Mouse (Mus musculus) layer of hippocampus, adult 2 months (tissue): ENCODE measurements around the gene Grhl1. TPM values are rescaled to one million over a fixed set of nuclear protein-coding genes. Genes with fewer than 3 reads are reported as not detected.
"Not testable (repeated sequence)": the region's sequence is repeated elsewhere in the genome, so short reads cannot be mapped to it uniquely, and the experiment has no call there.

Experiments used
- DNase-seq, 2 experiments: peaks; one replicate each; pipeline ENCODE4 v3.0.0; 2022; ENCODE audit warnings: low spot score in 2 of 2
- H3K27ac ChIP-seq: fragments of 200-600 bp; 2 replicates; pipeline ENCODE4 v1.8.1; 2022
- H3K4me3 ChIP-seq: fragments of 200-600 bp; 2 replicates; pipeline ENCODE4 v1.8.1; 2022; ENCODE audit warnings: mild to moderate bottlenecking
- CTCF ChIP-seq: fragments of 200-600 bp; conservative IDR thresholded peaks from 2 replicates; pipeline ENCODE4 v1.8.1; 2022; ENCODE audit warnings: antibody characterized with exemption, mild to moderate bottlenecking, moderate library complexity
- long read RNA-seq, 2 experiments: library from polyadenylated mRNA; stranded (forward); transcript quantifications; one replicate each; pipeline ENCODE4 v2.0.0; 2021; ENCODE audit warnings: borderline mapping rate in 2 of 2
- total RNA-seq, 2 experiments: library from RNA; stranded (reverse); gene quantifications; 2 replicates each; pipeline ENCODE4 v1.2.3; 2021

Grhl1 gene
- total RNA-seq: 10 to 100 TPM; 30.2 to 32.5 TPM
- long read RNA-seq, experiment 1, partial matches to known transcripts: 17 of 18 reads
- long read RNA-seq, experiment 1, other reads (novel, unspliced or antisense): 1 of 18 reads
- long read RNA-seq, experiment 2, partial matches to known transcripts: 19 of 26 reads
- long read RNA-seq, experiment 2, other reads (novel, unspliced or antisense): 7 of 26 reads

DNA sequence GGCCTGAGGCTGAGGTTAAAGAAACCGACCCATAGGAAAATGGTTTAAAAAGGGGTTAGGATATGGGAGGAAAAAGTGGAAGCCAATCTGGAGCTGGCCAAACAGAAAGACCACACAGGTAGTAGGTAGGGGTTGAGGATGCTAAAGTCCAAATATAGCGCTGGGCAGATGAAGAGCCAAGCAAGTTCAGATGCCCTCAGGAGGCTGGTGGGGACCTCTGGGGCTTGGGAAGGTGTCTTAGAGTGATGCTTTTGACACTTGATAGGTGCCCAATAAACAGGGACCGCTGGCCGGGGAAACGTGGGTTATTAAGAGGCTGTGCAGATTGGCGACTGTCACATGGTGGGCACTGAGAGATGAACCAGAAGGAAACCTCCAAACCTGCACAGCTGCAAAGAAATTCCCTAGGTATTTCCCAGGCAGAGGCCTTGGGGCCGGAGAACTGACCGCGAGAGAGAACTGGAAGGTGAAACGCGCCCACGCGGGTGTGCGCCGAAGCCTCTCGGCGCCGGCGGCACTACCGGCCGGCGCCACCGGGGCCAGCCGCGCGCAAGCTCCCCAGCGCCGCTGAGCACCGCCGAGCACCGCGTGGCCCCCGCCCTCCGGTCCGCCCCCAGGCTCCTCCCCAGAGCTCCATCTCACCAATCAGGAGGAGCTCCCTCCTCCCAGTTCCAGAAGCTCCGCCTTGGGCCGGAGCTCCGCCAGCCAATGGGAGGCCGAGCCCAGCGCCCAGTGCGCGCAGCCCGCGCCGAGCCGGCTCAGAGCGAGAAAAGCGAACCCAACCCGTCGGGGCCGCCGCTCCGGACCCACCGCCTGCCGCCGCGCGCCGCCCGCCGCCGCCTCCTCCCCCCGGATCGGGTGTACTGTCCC is at the start of gene Grhl1:
Gene Grhl1, plus strand, starts transcription at position 761 of the 870 bp plus-strand sequence.
- Histone ChIP-seq H3K4me3 (peak within 1 kb of the TSS; percentile 83), H3K27ac (peak within 1 kb of the TSS; percentile 87)
- DNase-seq: peak; percentile 94 to 96
- peak; percentile 78 for TF ChIP-seq CTCF

DNA sequence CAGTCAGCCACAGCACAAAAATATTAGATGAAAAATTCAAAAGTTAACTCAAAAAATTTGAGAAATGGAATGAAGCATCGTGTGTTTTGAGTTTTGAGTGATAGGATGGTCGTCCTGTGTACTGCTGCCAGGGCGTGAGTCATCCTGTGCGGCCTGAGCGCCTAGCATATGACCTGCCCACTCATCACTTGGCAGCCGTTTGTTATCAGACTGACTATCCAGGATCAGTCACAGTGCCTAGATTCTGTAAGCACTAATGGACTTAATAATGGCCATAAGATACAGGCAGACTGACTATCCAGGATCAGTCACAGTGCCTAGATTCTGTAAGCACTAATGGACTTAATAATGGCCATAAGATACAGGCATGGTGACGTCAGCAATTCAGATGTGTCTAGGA is 47.0 kb upstream of the Grhl1 start:
- not testable (repeated sequence) for H3K4me3 ChIP-seq, DNase-seq, H3K27ac ChIP-seq

DNA sequence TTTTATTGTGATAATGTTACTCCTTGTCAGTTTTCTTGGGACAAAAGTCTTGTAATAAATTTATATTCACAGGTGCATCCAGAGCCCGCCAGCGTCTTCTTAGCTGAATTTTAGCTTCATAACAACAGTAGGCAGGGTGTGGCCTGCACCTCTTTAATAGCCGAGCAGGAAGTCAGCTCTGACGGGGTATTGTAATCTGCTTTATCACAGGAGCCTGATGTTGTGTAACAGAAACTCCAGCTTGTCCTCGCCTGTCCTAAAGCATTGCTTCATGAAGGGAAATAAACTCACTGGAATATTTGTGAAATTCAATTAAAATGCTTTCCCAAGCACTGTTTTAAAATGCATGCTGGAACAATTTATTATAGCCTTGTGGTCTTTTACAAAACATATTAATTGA is 35.7 kb upstream of the Grhl1 start:
- no peak for DNase-seq
- Histone ChIP-seq H3K27ac (peak overlapping the region; percentile 78), H3K4me3 (no peak overlapping the region)
- no peak for TF ChIP-seq CTCF

GRCm38 (mm10) chr12:24537201-24537600 is 34.9 kb upstream of the Grhl1 start:
- no peak for TF ChIP-seq CTCF
- H3K27ac ChIP-seq: peak overlapping the region; percentile 78
- H3K4me3 ChIP-seq: no peak overlapping the region
- no peak for DNase-seq

GRCm38 (mm10) chr12:24537965-24538364 is 34.1 kb upstream of the Grhl1 start:
- no peak for TF ChIP-seq CTCF
- no peak overlapping the region for H3K4me3 ChIP-seq
- DNase-seq: peak in 1 of 2 experiments; percentile 29
- peak overlapping the region; percentile 78; the same call in 1 of the 2 replicates for H3K27ac ChIP-seq

GRCm38 (mm10) chr12:24541426-24542154 is 30.5 kb upstream of the Grhl1 start:
- DNase-seq: no peak
- TF ChIP-seq CTCF: no peak
- no peak overlapping the region for H3K27ac ChIP-seq

DNA sequence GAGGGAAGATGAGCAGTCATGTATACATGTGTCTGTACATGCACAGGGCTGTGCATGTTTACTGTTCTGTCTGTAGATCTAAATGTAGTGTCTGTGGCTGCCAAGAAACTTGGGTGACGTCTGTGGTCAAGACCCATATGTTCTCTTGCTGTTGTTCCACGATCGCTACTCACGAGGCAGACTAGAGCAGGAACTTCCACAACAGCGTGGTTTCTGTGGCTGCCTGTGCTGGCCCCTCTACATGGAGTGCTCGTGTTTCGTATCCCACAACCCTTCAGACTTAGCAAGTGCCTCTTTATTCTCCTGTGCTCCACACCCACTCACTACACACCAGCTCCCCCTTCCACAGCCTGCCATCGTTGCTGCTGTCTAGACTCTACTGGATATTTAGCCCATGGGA is 24.4 kb upstream of the Grhl1 start:
- Histone ChIP-seq H3K27ac (no peak overlapping the region), H3K4me3 (no peak overlapping the region)
- no peak for TF ChIP-seq CTCF
- no peak for DNase-seq

More at GRCm38 (mm10) chr12:24541426-24542154, 30.5 kb upstream of the Grhl1 start:
- H3K4me3 ChIP-seq: no peak overlapping the region

- TF ChIP-seq CTCF: no peak
- Histone ChIP-seq H3K27ac (no peak overlapping the region), H3K4me3 (no peak overlapping the region)
- DNase-seq: no peak
Observed at GRCm38 (mm10) chr12:24548885-24549284, 23.2 kb upstream of the Grhl1 start.

DNA sequence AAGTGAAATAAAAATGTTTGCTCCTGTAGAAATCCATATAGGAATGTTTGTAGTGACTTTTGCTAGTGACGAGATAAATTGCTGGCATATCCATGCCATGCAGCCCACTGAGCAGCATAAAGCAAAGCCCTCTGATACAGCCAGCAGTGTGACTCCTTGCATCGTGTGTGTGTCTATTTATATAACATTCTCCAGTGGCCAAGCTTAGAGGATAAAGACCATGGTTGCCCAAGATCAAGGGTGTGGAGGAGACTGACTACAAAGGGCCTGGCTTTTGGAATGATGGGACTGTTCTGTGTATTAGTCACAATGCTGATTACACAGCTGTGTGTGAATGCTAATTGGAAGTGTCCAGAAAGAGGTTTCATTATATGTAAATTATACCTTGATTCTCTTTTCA is 19.6 kb upstream of the Grhl1 start:
- no peak overlapping the region for H3K4me3 ChIP-seq
- DNase-seq: no peak
- no peak for TF ChIP-seq CTCF
- no peak overlapping the region for H3K27ac ChIP-seq

DNA sequence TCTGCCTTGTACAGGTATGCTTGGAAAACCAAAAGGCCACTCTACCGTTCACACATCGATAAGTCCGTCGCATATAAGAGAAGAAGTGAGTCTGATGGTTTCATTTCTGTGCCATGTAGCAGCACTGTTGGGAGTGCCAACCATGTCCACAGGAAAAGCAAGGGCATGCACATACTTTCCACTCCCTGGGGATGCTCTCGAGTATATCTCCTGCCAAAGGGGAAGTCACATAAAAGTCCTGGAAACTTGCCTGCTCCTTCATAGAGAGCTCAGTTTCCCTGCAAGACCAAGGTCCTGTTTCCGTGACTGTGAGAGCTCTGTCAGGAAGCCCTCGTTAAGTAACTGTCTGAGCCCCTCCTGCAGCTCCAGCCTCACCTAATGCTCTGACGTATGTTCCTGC is 16.1 kb upstream of the Grhl1 start:
- Histone ChIP-seq H3K27ac (no peak overlapping the region), H3K4me3 (no peak overlapping the region)
- no peak for DNase-seq
- TF ChIP-seq CTCF: no peak

DNA sequence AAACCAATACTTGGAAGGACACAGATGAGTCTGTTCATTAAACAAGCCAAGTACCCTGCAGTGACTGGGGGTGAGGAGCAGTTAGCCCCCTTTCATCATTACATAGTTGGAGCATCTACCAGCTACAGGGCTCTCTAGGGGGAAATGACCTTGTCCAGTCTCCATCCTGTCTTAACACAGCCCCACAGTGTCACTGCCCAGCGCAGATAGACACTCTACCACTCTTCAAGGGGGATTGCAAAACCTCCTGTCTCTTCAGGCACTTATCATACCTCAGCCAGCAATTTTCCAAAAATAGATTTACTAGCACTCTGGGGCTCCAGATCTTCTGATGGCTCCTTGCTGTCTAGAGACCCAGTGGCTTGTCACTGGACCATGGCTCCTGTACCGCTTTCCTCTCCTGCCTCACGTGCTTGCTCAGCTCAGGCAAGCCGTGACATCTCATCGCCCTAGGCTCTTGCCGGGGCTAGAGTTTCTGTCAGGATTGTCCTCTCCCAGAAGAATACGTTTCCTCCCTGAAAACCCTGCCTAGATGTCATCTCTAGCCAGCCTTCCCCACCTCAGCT is 8.6 kb upstream of the Grhl1 start:
- Histone ChIP-seq H3K4me3 (no peak overlapping the region), H3K27ac (no peak overlapping the region)
- no peak for TF ChIP-seq CTCF
- DNase-seq: no peak

GRCm38 (mm10) chr12:24565311-24565710 is 6.8 kb upstream of the Grhl1 start:
- Histone ChIP-seq H3K27ac (no peak overlapping the region), H3K4me3 (no peak overlapping the region)
- no peak for TF ChIP-seq CTCF
- no peak for DNase-seq

DNA sequence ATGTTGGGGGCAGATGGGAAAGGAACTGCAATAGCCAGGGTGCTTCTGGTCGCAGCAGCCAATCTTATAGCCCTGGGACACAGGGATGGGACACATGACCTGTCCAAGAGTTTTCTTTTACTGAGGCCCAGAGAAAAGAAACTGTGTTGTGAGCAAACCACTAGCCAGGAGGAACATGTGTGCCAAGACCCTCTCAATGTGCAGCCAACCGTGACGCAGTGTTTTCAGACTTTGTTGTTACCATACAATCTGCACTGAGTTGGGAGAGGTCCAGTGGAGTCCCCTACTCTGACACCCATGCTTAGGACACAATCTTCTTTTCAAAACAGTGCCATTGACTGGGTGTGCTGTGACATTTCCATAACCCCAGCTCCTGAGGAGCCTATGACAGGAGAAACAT is 4.5 kb upstream of the Grhl1 start:
- no peak for TF ChIP-seq CTCF
- DNase-seq: no peak
- no peak overlapping the region for H3K27ac ChIP-seq
- no peak overlapping the region for H3K4me3 ChIP-seq
